Mouse (Mus musculus) R1 (cell line): ENCODE measurements around the gene Crygs.

ENCODE experiments used
- DNase-seq: peaks from one replicate; pipeline ENCODE4 v3.0.0-alpha.2; 2018; ENCODE audit warnings: low read depth, low spot score

Crygs gene

GRCm38 (mm10) chr16:22811477-22811876 is at the start of gene Crygs:
Gene Crygs (minus strand): TSS chr16:22811577.
- no peak for DNase-seq

GRCm38 (mm10) chr16:22857431-22858113 is 46.2 kb upstream of the Crygs start, which contains the start of the genes Tbccd1 and Dnajb11:
Gene Tbccd1 (minus strand): TSS chr16:22857669.
Gene Dnajb11 (plus strand): TSS chr16:22857845.
- peak; percentile 99 for DNase-seq

- DNase-seq = no peak
These were observed 45.4 kb upstream of the Crygs start for GRCm38 (mm10) chr16:22856773-22857172.

GRCm38 (mm10) chr16:22852709-22853108 is 41.3 kb upstream of the Crygs start:
- no peak for DNase-seq

- DNase-seq = no peak
These were observed 37.0 kb upstream of the Crygs start for GRCm38 (mm10) chr16:22848331-22848730.

- DNase-seq = no peak
These were observed 36.3 kb upstream of the Crygs start for GRCm38 (mm10) chr16:22847686-22848085.

GRCm38 (mm10) chr16:22845481-22845880 is 34.1 kb upstream of the Crygs start:
- no peak for DNase-seq

GRCm38 (mm10) chr16:22844834-22845233 is 33.5 kb upstream of the Crygs start:
- no peak for DNase-seq

GRCm38 (mm10) chr16:22844061-22844801 is 32.9 kb upstream of the Crygs start:
- DNase-seq = peak; percentile 85

GRCm38 (mm10) chr16:22842871-22843270 is 31.5 kb upstream of the Crygs start:
- DNase-seq = no peak

- no peak for DNase-seq
These were observed 27.9 kb upstream of the Crygs start for GRCm38 (mm10) chr16:22839146-22839857.

- DNase-seq = no peak
These were observed 21.7 kb upstream of the Crygs start for GRCm38 (mm10) chr16:22832932-22833525.

GRCm38 (mm10) chr16:22820731-22821130 is 9.4 kb upstream of the Crygs start:
- peak; percentile 51 for DNase-seq

GRCm38 (mm10) chr16:22807468-22808070 is 3.8 kb downstream of the Crygs start:
- DNase-seq = peak; percentile 53

- DNase-seq = no peak
These were observed 8.6 kb downstream of the Crygs start for GRCm38 (mm10) chr16:22802786-22803185.

- no peak for DNase-seq
These were observed 10.6 kb downstream of the Crygs start for GRCm38 (mm10) chr16:22800849-22801109.

- peak; percentile 89 for DNase-seq
These were observed 11.1 kb downstream of the Crygs start for GRCm38 (mm10) chr16:22800026-22800848.

GRCm38 (mm10) chr16:22798520-22798919 is 12.9 kb downstream of the Crygs start:
- no peak for DNase-seq

- DNase-seq = no peak
These were observed 13.9 kb downstream of the Crygs start for GRCm38 (mm10) chr16:22797521-22797920.

- DNase-seq = peak; percentile 14
These were observed 15.9 kb downstream of the Crygs start for GRCm38 (mm10) chr16:22795497-22795896.

GRCm38 (mm10) chr16:22791235-22791634 is 20.1 kb downstream of the Crygs start:
- DNase-seq = no peak
